Mouse (Mus musculus): ENCODE results near the gene Glcci1. TPM values are rescaled to one million over a fixed set of nuclear protein-coding genes. Genes with fewer than 3 reads are reported as not detected.

Glcci1 gene
- 60.8 TPM for total RNA-seq (2023)

GRCm38 (mm10) chr6:8509551-8509950 is at the start of gene Glcci1:
TSS of gene Glcci1 (plus strand) at chr6:8509600.

